Mouse (Mus musculus): ENCODE measurements at regions not wholly inside any gene's neighbourhood (a gene's known extent, or its start where the extent isn't known, plus 50 kb on each side); places are given as distances from the start of the nearest gene placed in this dataset.

DNA sequence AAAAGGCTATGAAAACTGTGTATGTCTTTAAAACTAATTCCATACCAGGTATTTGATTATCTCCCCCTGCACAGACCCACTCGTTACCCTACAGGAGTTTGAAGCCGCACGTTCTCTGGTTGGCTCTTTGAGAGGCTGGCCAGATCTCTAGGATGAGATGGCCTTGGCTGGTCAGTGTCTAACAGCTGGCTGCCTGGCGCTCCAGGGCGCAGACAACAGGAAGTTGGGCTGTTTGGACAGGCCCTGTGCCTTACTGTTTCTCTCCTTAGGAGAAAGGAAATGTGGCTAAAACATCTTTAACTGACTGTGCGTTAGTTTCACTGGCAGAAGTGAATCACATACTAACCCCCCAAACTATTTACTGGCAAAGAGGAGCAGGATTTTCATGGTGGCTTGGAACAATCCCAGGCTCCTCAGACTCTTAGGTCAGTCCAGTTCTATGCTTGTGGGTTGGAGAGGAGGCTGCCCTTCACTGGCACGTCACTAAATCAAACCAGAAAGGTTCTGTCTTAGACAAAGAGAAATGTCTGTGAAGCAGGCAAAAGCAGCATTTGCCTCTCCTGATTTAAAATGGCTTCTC lies 258.7 kb upstream of the Hnrnpa3 start:
- no peak for ATAC-seq (ENCODE audit: extremely low read depth, insufficient number of reproducible peaks, low FRiP score, low TSS enrichment)
- peaks cover 10% of the 10 kb centered on the region; the same call in 1 of the 2 replicates for H3K4me1 ChIP-seq

DNA sequence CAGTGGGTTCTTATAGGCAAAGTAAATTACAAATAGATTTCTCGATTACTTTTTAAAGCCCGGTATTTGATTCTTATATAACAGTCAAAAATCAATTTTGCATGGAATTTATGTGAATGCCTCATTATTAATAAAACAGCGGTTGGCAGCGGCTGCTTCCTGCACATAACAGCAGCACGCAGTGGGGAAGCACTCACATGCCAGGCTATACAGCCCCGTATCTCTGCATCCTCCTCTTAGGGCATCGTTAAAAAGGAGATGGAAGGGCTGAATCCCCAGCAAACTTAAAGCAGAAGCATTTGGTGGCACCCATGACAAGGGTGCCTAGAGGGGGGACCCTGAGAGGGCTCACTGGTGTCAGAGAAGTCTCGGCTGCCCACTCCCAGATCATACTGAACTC lies 255.3 kb upstream of the Hnrnpa3 start:
- H3K9ac ChIP-seq = no peak overlapping the region
- 72% methylated on average over 8 of the region's 8 CpGs for WGBS
- no peak overlapping the region for H3K27ac ChIP-seq (replicated peaks)
- 0 out of 2 replicates have a peak, but pooled peaks cover 3% of the 10 kb centered on the region for H3K4me1 ChIP-seq
- H3K4me2 ChIP-seq = no peak overlapping the region
- H3K36me3 ChIP-seq = no peaks in the 10 kb centered on the region
- no peak for ATAC-seq (ENCODE audit: extremely low read depth, insufficient number of reproducible peaks, low FRiP score, low TSS enrichment)
- no peaks in the 10 kb centered on the region for H3K27me3 ChIP-seq (replicated peaks)
- no peak overlapping the region for H3K4me3 ChIP-seq
- H3K9me3 ChIP-seq = no peaks in the 10 kb centered on the region

More for the DNA sequence above, 258.7 kb upstream of the Hnrnpa3 start:
- Histone ChIP-seq H3K36me3 (no peaks in the 10 kb centered on the region), H3K4me3 (no peak overlapping the region), H3K27me3 (replicated peaks) (no peaks in the 10 kb centered on the region), H3K27ac (replicated peaks) (no peak overlapping the region; the same call in 1 of the 2 replicates), H3K9me3 (no peaks in the 10 kb centered on the region), H3K9ac (no peak overlapping the region), H3K4me2 (no peak overlapping the region)
- 63% methylated on average over 7 of the region's 7 CpGs for WGBS

DNA sequence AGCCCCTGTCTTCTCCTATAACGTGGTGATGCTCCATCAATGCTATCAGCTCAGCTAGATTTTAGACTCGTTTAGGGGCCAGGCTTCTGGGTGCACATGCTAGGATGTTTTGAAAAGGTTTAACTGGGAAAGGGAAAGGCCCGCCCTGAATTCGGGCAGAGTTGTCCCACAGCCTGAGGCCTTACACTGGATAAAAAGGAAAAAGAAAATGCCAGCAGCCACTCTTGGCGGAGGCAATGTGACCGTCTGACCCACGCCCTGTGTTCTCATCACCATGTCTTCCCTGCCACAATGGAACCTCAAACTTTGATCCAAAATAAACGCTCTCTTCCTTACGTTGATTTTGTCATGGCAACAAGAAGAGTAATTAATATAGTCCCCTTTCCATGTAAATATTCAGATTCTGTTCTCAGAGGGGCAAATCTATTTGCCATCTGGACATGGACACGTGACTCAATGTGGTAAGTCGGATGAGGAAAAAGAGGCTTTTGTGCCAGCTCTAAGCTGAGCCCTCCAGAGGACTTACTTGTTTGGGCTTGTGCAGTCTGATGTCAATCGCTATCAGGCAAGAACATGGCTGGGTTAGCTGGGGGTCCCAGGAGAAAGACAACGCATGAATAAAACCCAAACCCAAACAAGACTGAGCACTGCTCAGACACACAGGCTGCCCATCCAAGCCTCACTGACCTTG lies 253.4 kb upstream of the Hnrnpa3 start:
- Histone ChIP-seq H3K4me3 (no peak overlapping the region), H3K4me2 (no peak overlapping the region), H3K4me1 (0 out of 2 replicates have a peak, but pooled peaks cover 3% of the 10 kb centered on the region), H3K27ac (replicated peaks) (no peak overlapping the region), H3K9ac (no peak overlapping the region), H3K27me3 (replicated peaks) (no peaks in the 10 kb centered on the region), H3K36me3 (no peaks in the 10 kb centered on the region), H3K9me3 (no peaks in the 10 kb centered on the region)
- no peak for ATAC-seq (ENCODE audit: extremely low read depth, insufficient number of reproducible peaks, low FRiP score, low TSS enrichment)
- 78% methylated on average over 13 of the region's 13 CpGs for WGBS

DNA sequence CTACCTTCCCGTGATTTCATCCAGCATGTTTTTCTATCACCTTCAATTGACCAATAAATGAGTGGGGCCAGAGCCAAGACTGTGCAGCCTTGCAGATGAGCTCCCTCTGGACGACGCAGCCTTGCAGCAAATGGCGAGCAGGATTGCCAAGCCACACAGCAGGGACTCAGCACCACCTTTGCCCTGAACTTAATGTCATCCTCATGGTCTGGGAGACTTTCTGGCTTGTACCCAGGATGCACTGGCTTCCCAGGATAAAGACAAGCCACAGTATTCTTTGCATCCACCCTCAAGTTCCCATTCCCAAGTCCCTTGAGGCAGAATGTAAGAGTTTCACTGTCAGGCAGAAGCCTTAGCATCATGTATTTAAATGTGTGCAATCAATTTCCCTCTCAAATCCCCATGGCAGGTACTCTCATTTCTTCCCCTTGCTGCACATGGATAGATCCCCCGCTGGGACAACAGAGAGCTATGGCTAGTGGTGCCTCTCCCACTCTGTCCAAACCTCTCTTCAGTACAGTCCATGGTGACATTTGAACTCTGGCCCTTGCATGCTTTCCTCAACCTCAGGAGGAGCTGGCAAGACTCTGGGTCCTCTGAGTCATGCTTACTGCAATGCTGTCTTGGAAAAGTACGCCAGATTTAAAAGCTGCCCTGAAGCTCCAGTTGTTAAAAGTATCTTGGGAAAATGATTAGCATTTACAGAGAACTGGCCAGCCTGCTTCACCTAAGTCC lies 252.2 kb upstream of the Hnrnpa3 start:
- H3K4me2 ChIP-seq = no peak overlapping the region
- ATAC-seq (ENCODE audit: extremely low read depth, insufficient number of reproducible peaks, low FRiP score, low TSS enrichment) = no peak
- H3K4me3 ChIP-seq = no peak overlapping the region
- H3K9me3 ChIP-seq = no peaks in the 10 kb centered on the region
- no peaks in the 10 kb centered on the region for H3K27me3 ChIP-seq (replicated peaks)
- H3K27ac ChIP-seq (replicated peaks) = no peak overlapping the region
- WGBS = 60% methylated on average over 6 of the region's 6 CpGs
- H3K36me3 ChIP-seq = no peaks in the 10 kb centered on the region
- 0 out of 2 replicates have a peak, but pooled peaks cover 3% of the 10 kb centered on the region for H3K4me1 ChIP-seq
- H3K9ac ChIP-seq = no peak overlapping the region

DNA sequence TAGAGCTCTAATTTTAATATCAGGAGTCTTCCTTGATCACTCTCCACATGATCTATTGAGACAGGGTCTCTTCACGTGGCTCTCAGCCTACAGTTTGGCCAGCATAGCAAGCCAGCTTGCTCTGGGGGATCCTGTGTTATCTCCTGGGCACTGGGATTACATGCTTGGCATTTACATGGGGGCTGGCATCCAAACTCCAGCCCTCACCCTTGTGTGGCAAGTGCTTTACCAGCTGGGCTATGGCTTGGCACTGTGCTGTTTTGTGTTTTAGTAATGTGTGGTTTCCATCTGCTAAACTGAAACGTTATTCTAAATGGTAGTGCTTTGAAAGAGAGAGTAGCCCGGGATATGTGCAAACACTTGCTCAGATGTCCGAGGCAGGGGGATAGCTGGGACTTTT lies 251.5 kb upstream of the Hnrnpa3 start:
- Histone ChIP-seq H3K27ac (replicated peaks) (no peak overlapping the region), H3K9me3 (no peaks in the 10 kb centered on the region), H3K36me3 (no peaks in the 10 kb centered on the region), H3K9ac (no peak overlapping the region), H3K4me1 (peaks cover 8% of the 10 kb centered on the region; the same call in 1 of the 2 replicates), H3K4me2 (no peak overlapping the region), H3K4me3 (no peak overlapping the region), H3K27me3 (replicated peaks) (no peaks in the 10 kb centered on the region)
- no peak for ATAC-seq (ENCODE audit: extremely low read depth, insufficient number of reproducible peaks, low FRiP score, low TSS enrichment)
- 72% methylated on average over 4 of the region's 4 CpGs for WGBS

DNA sequence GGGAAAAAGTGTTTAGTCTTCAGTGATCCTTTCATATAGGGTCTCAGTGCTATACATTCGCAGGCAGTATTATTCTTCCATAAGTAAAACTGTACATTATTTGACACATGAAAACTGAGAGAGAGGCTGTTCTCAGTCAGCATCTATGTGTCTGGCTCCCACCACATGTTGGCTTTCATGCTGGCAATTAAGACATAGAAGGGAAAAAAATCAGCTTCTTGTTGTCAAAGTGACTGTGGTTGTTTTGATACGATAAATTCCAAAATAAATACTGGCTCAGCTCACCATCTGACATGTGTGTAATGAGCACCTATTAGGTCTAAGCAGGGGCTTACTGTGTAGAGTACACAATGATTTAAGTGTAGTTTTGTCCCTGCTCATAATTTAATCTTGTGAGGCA lies 251.0 kb upstream of the Hnrnpa3 start:
- no peaks in the 10 kb centered on the region for H3K36me3 ChIP-seq
- 87% methylated on average over 2 of the region's 2 CpGs for WGBS
- no peak overlapping the region for H3K9ac ChIP-seq
- no peak overlapping the region for H3K4me2 ChIP-seq
- H3K4me1 ChIP-seq = peaks cover 8% of the 10 kb centered on the region; the same call in 1 of the 2 replicates
- H3K27ac ChIP-seq (replicated peaks) = no peak overlapping the region
- no peaks in the 10 kb centered on the region for H3K27me3 ChIP-seq (replicated peaks)
- no peaks in the 10 kb centered on the region for H3K9me3 ChIP-seq
- ATAC-seq (ENCODE audit: extremely low read depth, insufficient number of reproducible peaks, low FRiP score, low TSS enrichment) = no peak
- no peak overlapping the region for H3K4me3 ChIP-seq

DNA sequence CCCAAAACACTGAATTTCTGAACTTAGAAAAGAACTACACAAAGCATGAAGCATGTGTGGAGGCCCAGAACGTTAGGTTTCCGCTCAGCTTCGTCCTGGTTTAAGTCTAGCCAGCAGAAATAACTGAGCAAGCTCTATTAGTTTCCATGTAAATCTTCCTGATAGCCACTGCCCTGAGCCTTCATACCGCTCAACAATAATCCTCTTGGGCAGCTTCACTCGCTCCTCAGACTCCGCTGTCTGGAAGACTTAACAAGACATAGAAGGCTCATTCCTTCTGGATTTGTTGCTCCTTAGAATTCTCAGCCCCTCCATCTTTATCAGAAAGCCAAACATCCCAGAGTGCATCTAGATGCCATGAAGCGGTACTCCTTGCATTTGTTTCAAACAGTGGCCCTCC lies 249.3 kb upstream of the Hnrnpa3 start:
- no peak for ATAC-seq (ENCODE audit: extremely low read depth, insufficient number of reproducible peaks, low FRiP score, low TSS enrichment)
- Histone ChIP-seq H3K9me3 (no peaks in the 10 kb centered on the region), H3K27me3 (replicated peaks) (no peaks in the 10 kb centered on the region)

DNA sequence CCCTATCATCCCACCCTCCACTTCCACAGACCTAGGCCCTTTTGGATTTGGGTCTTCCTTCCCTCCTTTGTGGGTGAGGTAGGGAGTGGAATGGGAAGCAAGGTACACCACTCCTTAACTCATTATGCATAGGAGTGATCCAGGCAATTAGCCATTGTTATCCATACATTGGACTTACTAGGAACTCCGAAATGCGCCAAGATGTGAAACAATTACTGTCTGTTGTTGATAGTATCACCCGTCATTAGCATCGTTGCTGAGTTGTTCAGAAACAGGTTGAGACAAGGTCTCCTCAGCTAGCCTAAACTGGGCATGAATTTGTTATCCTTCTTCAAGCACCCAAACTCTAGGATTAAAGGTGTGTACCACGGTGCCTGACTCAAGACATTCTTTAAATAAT lies 246.3 kb upstream of the Hnrnpa3 start:
- H3K4me2 ChIP-seq = no peak overlapping the region
- H3K27ac ChIP-seq (replicated peaks) = no peak overlapping the region
- H3K4me1 ChIP-seq = peaks cover 5% of the 10 kb centered on the region; the same call in 1 of the 2 replicates
- no peak overlapping the region for H3K9ac ChIP-seq
- H3K9me3 ChIP-seq = no peaks in the 10 kb centered on the region
- no peaks in the 10 kb centered on the region for H3K36me3 ChIP-seq
- ATAC-seq (ENCODE audit: extremely low read depth, insufficient number of reproducible peaks, low FRiP score, low TSS enrichment) = no peak
- WGBS = 88% methylated on average over 5 of the region's 5 CpGs
- no peak overlapping the region for H3K4me3 ChIP-seq
- H3K27me3 ChIP-seq (replicated peaks) = no peaks in the 10 kb centered on the region

More for the DNA sequence above, 249.3 kb upstream of the Hnrnpa3 start:
- 79% methylated on average over 7 of the region's 7 CpGs for WGBS
- no peak overlapping the region for H3K27ac ChIP-seq (replicated peaks)
- no peaks in the 10 kb centered on the region for H3K36me3 ChIP-seq
- no peak overlapping the region for H3K9ac ChIP-seq
- H3K4me3 ChIP-seq = no peak overlapping the region
- peaks cover 5% of the 10 kb centered on the region; the same call in 1 of the 2 replicates for H3K4me1 ChIP-seq
- H3K4me2 ChIP-seq = no peak overlapping the region

DNA sequence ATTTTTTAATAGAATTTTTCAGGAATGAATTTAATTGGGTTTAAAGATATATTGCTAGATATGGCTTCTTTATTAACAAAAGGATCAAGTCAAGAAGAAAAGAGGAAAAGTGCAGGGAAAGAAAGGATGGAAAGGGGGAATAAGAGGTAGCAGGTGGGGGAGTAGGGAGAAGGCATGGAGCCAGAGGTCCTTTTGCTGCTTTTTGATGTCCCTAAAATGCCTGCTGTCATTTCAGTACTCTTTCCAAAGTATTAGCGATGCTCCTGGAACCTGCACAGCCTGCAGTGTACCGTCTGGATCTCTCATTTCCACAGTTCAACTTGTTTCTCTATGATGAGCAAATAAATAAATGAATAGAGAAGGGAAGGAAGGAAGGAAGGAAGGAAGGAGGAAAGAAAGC lies 240.4 kb upstream of the Hnrnpa3 start:
- H3K9me3 ChIP-seq = no peaks in the 10 kb centered on the region

DNA sequence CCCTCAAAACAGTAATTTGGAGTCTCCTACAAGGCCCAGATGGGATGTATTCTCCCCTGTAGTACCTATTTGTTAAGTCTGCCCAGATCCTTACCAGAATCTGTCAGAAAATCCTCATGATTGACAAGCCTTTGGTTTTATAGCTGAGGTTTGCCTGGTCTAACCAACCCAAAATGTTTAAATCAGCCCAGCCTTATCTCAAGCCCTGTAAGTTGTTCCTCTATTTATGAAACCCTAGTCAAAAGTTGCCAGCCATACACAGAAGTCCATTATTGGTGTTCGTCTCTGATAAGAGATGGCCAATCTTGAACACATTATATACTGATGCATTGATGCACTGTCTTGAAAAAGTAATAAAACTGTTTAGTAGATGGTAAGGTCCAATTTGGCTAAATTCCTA lies 239.9 kb upstream of the Hnrnpa3 start:
- no peaks in the 10 kb centered on the region for H3K9me3 ChIP-seq
- no peak overlapping the region for H3K27ac ChIP-seq (replicated peaks)
- WGBS = 85% methylated on average over 1 of the region's 1 CpGs

More for the DNA sequence above, 240.4 kb upstream of the Hnrnpa3 start:
- Histone ChIP-seq H3K4me1 (no peaks in the 10 kb centered on the region), H3K36me3 (no peaks in the 10 kb centered on the region), H3K4me2 (no peak overlapping the region), H3K4me3 (no peak overlapping the region), H3K27me3 (replicated peaks) (no peaks in the 10 kb centered on the region), H3K27ac (replicated peaks) (no peak overlapping the region), H3K9ac (no peak overlapping the region)
- no peak for ATAC-seq (ENCODE audit: extremely low read depth, insufficient number of reproducible peaks, low FRiP score, low TSS enrichment)
- WGBS = 74% methylated on average over 2 of the region's 2 CpGs

DNA sequence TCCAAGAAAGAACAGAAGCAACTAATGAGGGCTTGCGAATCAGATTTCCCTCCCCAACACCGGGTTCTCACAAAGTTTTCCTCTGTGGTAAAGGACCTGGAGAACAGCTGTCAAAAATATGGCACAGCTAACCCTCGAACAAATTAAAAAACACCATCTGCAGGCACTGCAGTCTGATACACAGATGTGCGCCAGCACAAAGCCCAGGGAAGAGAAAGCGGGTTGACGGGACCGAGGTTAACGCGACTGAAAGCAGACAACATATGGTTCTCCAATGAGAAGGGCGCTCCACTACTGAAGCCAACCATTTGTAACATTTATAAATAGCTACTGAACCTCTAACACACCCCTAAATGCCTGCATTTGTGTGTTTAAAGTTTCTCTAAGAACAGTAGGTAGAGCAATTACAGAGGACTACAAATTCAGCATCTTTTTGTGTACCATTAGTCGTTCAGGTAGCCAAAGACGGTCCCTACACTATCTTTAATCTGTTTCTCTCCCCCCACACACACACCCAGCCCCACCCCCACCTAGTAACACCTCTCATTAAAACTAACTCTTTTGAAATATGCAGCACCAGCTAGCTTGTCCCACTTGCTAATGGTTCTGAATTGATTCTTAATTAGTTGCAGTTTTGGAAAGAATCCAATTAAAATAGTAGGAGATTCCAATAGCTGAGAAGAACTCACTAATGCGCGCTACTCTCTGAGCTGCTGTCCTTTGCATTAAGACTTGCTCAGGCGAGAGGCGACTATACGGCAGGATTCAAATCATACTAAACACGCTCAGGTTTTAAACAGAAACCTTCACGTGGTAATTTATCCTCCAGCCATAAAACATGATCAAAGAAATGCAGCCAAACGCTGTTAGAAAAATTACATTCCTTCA lies 236.0 kb upstream of the Hnrnpa3 start:
- Histone ChIP-seq H3K4me1 (peaks cover 4% of the 10 kb centered on the region), H3K36me3 (no peaks in the 10 kb centered on the region), H3K27ac (replicated peaks) (no peak overlapping the region), H3K4me3 (no peak overlapping the region), H3K4me2 (no peak overlapping the region), H3K27me3 (replicated peaks) (no peaks in the 10 kb centered on the region), H3K9me3 (no peaks in the 10 kb centered on the region), H3K9ac (no peak overlapping the region)
- no peak for ATAC-seq (ENCODE audit: extremely low read depth, insufficient number of reproducible peaks, low FRiP score, low TSS enrichment)
- WGBS = 78% methylated on average over 20 of the region's 20 CpGs

More for the DNA sequence above, 239.9 kb upstream of the Hnrnpa3 start:
- Histone ChIP-seq H3K4me3 (no peak overlapping the region), H3K4me2 (no peak overlapping the region), H3K4me1 (peaks cover 4% of the 10 kb centered on the region), H3K36me3 (no peaks in the 10 kb centered on the region), H3K9ac (no peak overlapping the region), H3K27me3 (replicated peaks) (no peaks in the 10 kb centered on the region)
- no peak for ATAC-seq (ENCODE audit: extremely low read depth, insufficient number of reproducible peaks, low FRiP score, low TSS enrichment)
